Mouse (Mus musculus) lung, postnatal 0 days (tissue): Measurements from ENCODE around the gene Sox5.

ENCODE experiments used
- CTCF ChIP-seq: IDR thresholded peaks from 2 replicates; pipeline ENCODE4 v1.5.1; 2016; ENCODE audit warnings: antibody characterized with exemption, mild to moderate bottlenecking
- EP300 ChIP-seq: IDR thresholded peaks from 2 replicates; pipeline ENCODE4 v1.6.1; 2016; ENCODE audit warnings: antibody characterized with exemption, mild to moderate bottlenecking, control low read depth

DNA sequence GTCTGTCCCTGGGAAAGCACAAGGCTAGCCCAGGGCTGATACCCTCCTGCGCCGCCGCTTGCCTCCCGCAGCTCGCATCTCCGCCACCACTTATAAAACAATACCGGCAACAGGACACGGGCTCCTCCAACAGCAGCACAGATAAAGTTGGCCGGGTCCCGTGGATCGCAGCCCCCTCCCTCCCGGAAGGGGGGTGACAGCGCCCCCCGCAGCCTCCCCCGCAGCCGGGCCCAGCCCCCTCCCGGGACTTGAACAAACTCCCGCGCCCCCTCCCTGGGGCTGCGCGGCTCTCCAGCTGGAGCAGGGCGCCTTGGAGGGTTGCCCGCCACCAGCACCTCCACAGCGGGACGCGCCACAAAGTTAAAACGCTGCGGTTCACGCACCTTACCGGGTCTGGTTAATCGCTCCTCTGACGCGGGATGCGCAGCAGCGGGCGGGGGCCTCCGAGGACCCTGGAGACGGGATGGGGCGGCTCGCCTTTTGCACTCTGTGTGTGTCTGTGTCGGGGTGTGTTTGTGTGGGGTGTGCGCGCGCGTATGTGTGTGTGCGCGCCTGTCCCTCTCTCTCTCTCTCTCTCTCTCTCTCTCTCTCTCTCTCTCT lies at the start of gene Sox5:
- TF ChIP-seq CTCF = no peak; the same call in 1 of the 2 replicates
- no peak for TF ChIP-seq EP300
